Mouse (Mus musculus) MEL (cell line): Measurements from ENCODE around the gene D430042O09Rik. TPM values are rescaled to one million over a fixed set of nuclear protein-coding genes. Genes with fewer than 3 reads are reported as not detected.

Experiments
- DNase-seq: peaks from one replicate; pipeline ENCODE4 v3.0.0; 2011; ENCODE audit warnings: low read depth, low spot score
- H3K27ac ChIP-seq: 2 replicates; pipeline ENCODE4 v1.5.1; 2012; ENCODE audit warnings: low read depth, mild to moderate bottlenecking, control low read depth, low read length, moderate library complexity; ENCODE audit not compliant: control insufficient read depth
- H3K27me3 ChIP-seq, 2 experiments: fragments of 150-350 bp in 1 of 2; sonication (generic) in 1 of 2; 2 replicates each; pipeline ENCODE4 v1.6.1; 2012; ENCODE audit warnings: low read length in 2 of 2, mild to moderate bottlenecking in 2 of 2, improper control_type of control experiment in 1 of 2, moderate library complexity in 1 of 2; ENCODE audit not compliant: insufficient read depth in 2 of 2, control insufficient read depth in 1 of 2
- H3K36me3 ChIP-seq, 2 experiments: 2 replicates each; pipeline ENCODE4 v1.6.1; 2012 to 2014; ENCODE audit warnings: low read length in 2 of 2, improper control_type of control experiment in 1 of 2, inconsistent platforms in 1 of 2, mild to moderate bottlenecking in 1 of 2; ENCODE audit not compliant: insufficient read depth in 2 of 2, control insufficient read depth in 1 of 2
- H3K4me1 ChIP-seq, 2 experiments: fragments of 150-350 bp in 1 of 2; sonication (generic) in 1 of 2; 2 replicates each; pipeline ENCODE4 v1.6.1; 2012; ENCODE audit warnings: low read length in 2 of 2, improper control_type of control experiment in 1 of 2, mild to moderate bottlenecking in 1 of 2; ENCODE audit not compliant: insufficient read depth in 2 of 2, control insufficient read depth in 1 of 2
- H3K4me3 ChIP-seq, 2 experiments: fragments of 150-350 bp in 1 of 2; sonication (generic) in 1 of 2; 2 replicates each; pipeline ENCODE4 v1.5.1; 2012; ENCODE audit warnings: low read depth in 2 of 2, low read length in 2 of 2, mild to moderate bottlenecking in 2 of 2, moderate library complexity in 2 of 2, control low read depth in 1 of 2, improper control_type of control experiment in 1 of 2; ENCODE audit not compliant: control insufficient read depth in 1 of 2, insufficient read depth in 1 of 2
- H3K79me2 ChIP-seq: 2 replicates; pipeline ENCODE4 v1.6.1; 2012; ENCODE audit warnings: mild to moderate bottlenecking, low read length, moderate library complexity; ENCODE audit not compliant: control insufficient read depth, poor library complexity, insufficient read depth
- H3K9ac ChIP-seq: 2 replicates; pipeline ENCODE4 v1.6.1; 2012; ENCODE audit warnings: low read depth, mild to moderate bottlenecking, control low read depth, low read length, moderate library complexity; ENCODE audit not compliant: control insufficient read depth, poor library complexity, severe bottlenecking
- H3K9me3 ChIP-seq: fragments of 150-350 bp; sonication (generic); replicated peaks from 2 replicates; pipeline ENCODE4 v1.6.1; 2012; ENCODE audit warnings: mild to moderate bottlenecking, low read length, improper control_type of control experiment, moderate library complexity; ENCODE audit not compliant: insufficient read depth
- BHLHE40 ChIP-seq: IDR thresholded peaks from 2 replicates; pipeline ENCODE4 v1.6.1; 2012; ENCODE audit warnings: low read depth, mild to moderate bottlenecking, inconsistent platforms, low read length, improper control_type of control experiment, borderline replicate concordance
- CHD2 ChIP-seq: IDR thresholded peaks from 2 replicates; pipeline ENCODE4 v1.6.1; 2011; ENCODE audit warnings: low read length, improper control_type of control experiment
- CTCF ChIP-seq, 3 experiments: IDR thresholded peaks in 2 of 3; conservative IDR thresholded peaks in 1 of 3; 2 replicates each; pipeline ENCODE4 v1.5.1; 2011 to 2012; ENCODE audit warnings: low read length in 3 of 3, low read depth in 2 of 3, mild to moderate bottlenecking in 2 of 3, improper control_type of control experiment in 1 of 3, inconsistent platforms in 1 of 3, mixed read lengths in 1 of 3, moderate library complexity in 1 of 3; ENCODE audit not compliant: control insufficient read depth in 1 of 3, insufficient read depth in 1 of 3, poor library complexity in 1 of 3, severe bottlenecking in 1 of 3
- EP300 ChIP-seq, 2 experiments: IDR thresholded peaks; 2 replicates each; pipeline ENCODE4 v1.6.1; 2011; ENCODE audit warnings: improper control_type of control experiment in 2 of 2, low read length in 2 of 2, low read depth in 1 of 2, mild to moderate bottlenecking in 1 of 2
- GABPA ChIP-seq: IDR thresholded peaks from 2 replicates; pipeline ENCODE4 v1.6.1; 2012; ENCODE audit warnings: low read depth, mild to moderate bottlenecking, inconsistent platforms, low read length, improper control_type of control experiment, moderate library complexity
- HCFC1 ChIP-seq: IDR thresholded peaks from 2 replicates; pipeline ENCODE4 v1.6.1; 2012; ENCODE audit warnings: low read depth, mild to moderate bottlenecking, inconsistent platforms, low read length, improper control_type of control experiment, moderate library complexity
- JUND ChIP-seq: IDR thresholded peaks from 2 replicates; pipeline ENCODE4 v1.6.1; 2011; ENCODE audit warnings: low read depth, mild to moderate bottlenecking, improper control_type of control experiment, low read length
- MAFK ChIP-seq: IDR thresholded peaks from 2 replicates; pipeline ENCODE4 v1.6.1; 2011; ENCODE audit warnings: low read depth, mild to moderate bottlenecking, low read length, improper control_type of control experiment, borderline replicate concordance
- MXI1 ChIP-seq: IDR thresholded peaks from 2 replicates; pipeline ENCODE4 v1.6.1; 2011; ENCODE audit warnings: mild to moderate bottlenecking, low read depth, low read length, improper control_type of control experiment
- MYC ChIP-seq: IDR thresholded peaks from 2 replicates; pipeline ENCODE4 v1.6.1; 2011; ENCODE audit warnings: low read depth, mild to moderate bottlenecking, low read length, improper control_type of control experiment, moderate library complexity
- NELFE ChIP-seq: IDR thresholded peaks from 2 replicates; pipeline ENCODE4 v1.6.1; 2011; ENCODE audit warnings: low read depth, low read length, improper control_type of control experiment
- NRF1 ChIP-seq: IDR thresholded peaks from 2 replicates; pipeline ENCODE4 v1.6.1; 2014; ENCODE audit warnings: low read depth, mild to moderate bottlenecking, inconsistent platforms, low read length, improper control_type of control experiment, moderate library complexity; ENCODE audit not compliant: poor library complexity, insufficient read depth, severe bottlenecking
- POLR2A ChIP-seq, 2 experiments: IDR thresholded peaks; 2 replicates each; pipeline ENCODE4 v1.6.1; 2011 to 2012; ENCODE audit warnings: low read length in 2 of 2, mild to moderate bottlenecking in 2 of 2, control low read depth in 1 of 2, improper control_type of control experiment in 1 of 2, low read depth in 1 of 2, moderate library complexity in 1 of 2; ENCODE audit not compliant: control insufficient read depth in 1 of 2, insufficient read depth in 1 of 2, poor library complexity in 1 of 2
- POLR2AphosphoS2 ChIP-seq: IDR thresholded peaks from 2 replicates; pipeline ENCODE4 v1.6.1; 2011; ENCODE audit warnings: low read length, improper control_type of control experiment
- RAD21 ChIP-seq: IDR thresholded peaks from 2 replicates; pipeline ENCODE4 v1.6.1; 2011; ENCODE audit warnings: mild to moderate bottlenecking, low read depth, low read length, improper control_type of control experiment
- RCOR1 ChIP-seq: IDR thresholded peaks from 2 replicates; pipeline ENCODE4 v1.6.1; 2012; ENCODE audit warnings: low read depth, mild to moderate bottlenecking, inconsistent platforms, low read length, improper control_type of control experiment
- SIN3A ChIP-seq: IDR thresholded peaks from 2 replicates; pipeline ENCODE4 v1.6.1; 2012; ENCODE audit warnings: low read length, improper control_type of control experiment, inconsistent platforms
- SMC3 ChIP-seq: IDR thresholded peaks from 2 replicates; pipeline ENCODE4 v1.6.1; 2011; ENCODE audit warnings: low read depth, low read length, improper control_type of control experiment
- TAL1 ChIP-seq: IDR thresholded peaks from 2 replicates; pipeline ENCODE4 v1.6.1; 2012; ENCODE audit warnings: mild to moderate bottlenecking, inconsistent platforms, low read length, moderate library complexity, mixed read lengths
- TBP ChIP-seq: IDR thresholded peaks from 2 replicates; pipeline ENCODE4 v1.8.0; 2011; ENCODE audit warnings: low read depth, low read length, improper control_type of control experiment
- UBTF ChIP-seq: IDR thresholded peaks from 2 replicates; pipeline ENCODE4 v1.6.1; 2012; ENCODE audit warnings: low read depth, mild to moderate bottlenecking, inconsistent platforms, low read length, improper control_type of control experiment, moderate library complexity, borderline replicate concordance; ENCODE audit not compliant: insufficient read depth
- USF1 ChIP-seq: IDR thresholded peaks from 2 replicates; pipeline ENCODE4 v1.6.1; 2014; ENCODE audit warnings: low read depth, mild to moderate bottlenecking, inconsistent platforms, low read length, improper control_type of control experiment, moderate library complexity
- ZC3H11A ChIP-seq: IDR thresholded peaks from 2 replicates; pipeline ENCODE4 v1.6.1; 2012; ENCODE audit warnings: low read depth, mild to moderate bottlenecking, inconsistent platforms, low read length, improper control_type of control experiment
- ZKSCAN1 ChIP-seq: IDR thresholded peaks from 2 replicates; pipeline ENCODE4 v1.6.1; 2012; ENCODE audit warnings: low read depth, mild to moderate bottlenecking, inconsistent platforms, low read length, improper control_type of control experiment, moderate library complexity
- polyA plus RNA-seq, 2 experiments: library from polyadenylated mRNA; stranded (reverse) in 1 of 2; unstranded in 1 of 2; fragments of >175 nt in 1 of 2; fragments of >200 nt in 1 of 2; gene quantifications; 2 replicates each; pipeline versions ENCODE4 v1.2.1 to v1.2.4; 2012; ENCODE audit warnings: low replicate concordance in 2 of 2, low read depth in 1 of 2; ENCODE audit not compliant: insufficient read length in 2 of 2, insufficient read depth in 1 of 2, missing spikeins in 1 of 2
- total RNA-seq: library from RNA; depleted of rRNA; stranded (reverse); fragments of 300-350 nt; gene quantifications from 2 replicates; pipeline ENCODE4 v1.2.3, GENCODE M21; 2012

D430042O09Rik gene
- total and polyA plus RNA-seq, 3 experiments, result 6.2 to 12.8 TPM; not detected in 1

DNA sequence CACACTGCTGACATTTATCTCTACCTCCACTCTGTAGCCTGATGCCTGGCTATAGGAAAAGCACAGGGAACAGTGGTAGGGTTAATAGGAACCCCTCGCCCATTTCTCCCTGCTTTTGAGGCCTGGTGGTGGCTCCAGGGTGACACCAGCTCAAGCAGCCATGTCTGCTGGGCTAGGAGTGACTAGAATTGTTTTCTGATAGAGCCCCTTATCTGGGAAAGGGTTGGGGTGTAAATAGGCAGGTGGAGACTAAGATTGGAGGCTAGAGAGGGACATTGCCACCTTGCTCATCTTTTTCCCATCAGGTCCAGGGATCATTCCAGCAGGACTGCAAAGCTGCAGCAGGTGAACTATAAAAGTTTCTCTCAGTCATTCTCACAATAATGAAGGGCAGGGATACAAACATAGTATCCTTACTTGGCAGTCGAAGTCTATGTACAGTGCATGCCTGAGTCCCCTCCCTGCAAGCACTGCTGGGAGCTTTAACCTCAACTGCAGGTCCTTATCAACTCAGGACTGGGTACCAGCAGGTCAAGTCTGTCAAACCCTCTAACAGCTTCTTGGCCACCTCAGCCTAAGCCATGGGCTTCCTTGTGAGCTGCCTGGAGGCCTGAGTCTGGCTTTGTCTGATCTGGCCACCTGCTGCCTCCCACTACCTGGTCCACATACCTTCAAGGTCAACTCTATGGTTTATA is 39.1 kb downstream of the D430042O09Rik start:
- H3K4me3 ChIP-seq, result no peak overlapping the region
- no peak for DNase-seq

DNA sequence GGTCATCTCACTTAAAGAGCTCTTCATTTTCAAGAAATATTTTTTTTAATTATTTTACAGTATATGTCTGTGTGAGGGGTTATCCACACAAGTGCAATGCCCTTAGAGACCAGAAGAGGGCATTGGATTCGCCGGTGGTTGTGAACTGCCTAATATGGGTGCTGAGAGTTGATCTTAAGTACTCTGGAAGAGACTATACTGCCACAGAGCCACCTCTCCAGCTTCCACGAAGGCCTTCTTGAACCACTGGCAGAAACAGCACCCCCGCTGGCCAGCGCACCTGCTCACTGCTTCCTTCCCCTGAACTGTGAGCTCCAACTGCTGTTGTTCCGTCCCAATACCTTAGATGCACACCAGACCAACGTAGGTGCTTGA is 39.6 kb downstream of the D430042O09Rik start:
- Histone ChIP-seq H3K36me3 (no peaks in the 10 kb centered on the region), H3K9me3 (no peaks in the 10 kb centered on the region), H3K4me1 (no peaks in the 10 kb centered on the region), H3K27me3 (no peaks in the 10 kb centered on the region), H3K27ac (no peak overlapping the region)
- TF ChIP-seq SMC3 (peak; percentile 49), ZC3H11A (peak; percentile 24; the same call in 1 of the 2 replicates), POLR2AphosphoS2 (no peak), NELFE (no peak), TBP (no peak), ZKSCAN1 (no peak), GABPA (no peak), CHD2 (no peak), SIN3A (no peak), RAD21 (peak; percentile 22), UBTF (no peak), CTCF (IDR thresholded peaks at IDR 0.05 in 2 of 3, conservative IDR thresholded peaks at IDR 0.05 in 1 of 3; ENCODE audit: control insufficient read depth in 1 of 3, insufficient read depth in 1 of 3, low read depth in 2 of 3, low read length in 3 of 3, poor library complexity in 1 of 3, severe bottlenecking in 1 of 3) (peak; percentile 51 to 59 (median 54)), MAFK (no peak), EP300 (IDR thresholded peaks at IDR 0.05; ENCODE audit: low read depth in 1 of 2, low read length in 2 of 2) (no peak)
- TF ChIP-seq, all 39 proteins: peak for 4
- no peak overlapping the region for H3K4me3 ChIP-seq
- peak; percentile 64 for DNase-seq
- no peaks in the 10 kb centered on the region for H3K79me2 ChIP-seq
- H3K9ac ChIP-seq, result no peak overlapping the region

More for the DNA sequence above, 39.1 kb downstream of the D430042O09Rik start:
- Histone ChIP-seq H3K36me3 (no peaks in the 10 kb centered on the region), H3K9me3 (no peaks in the 10 kb centered on the region), H3K79me2 (no peaks in the 10 kb centered on the region), H3K9ac (no peak overlapping the region), H3K27me3 (no peaks in the 10 kb centered on the region), H3K4me1 (no peaks in the 10 kb centered on the region), H3K27ac (no peak overlapping the region)
- TF ChIP-seq ZC3H11A, result no peak
- TF ChIP-seq RCOR1, result no peak
- no peak for TF ChIP-seq MYC
- TF ChIP-seq USF1, result no peak
- TF ChIP-seq POLR2A (IDR thresholded peaks at IDR 0.05; ENCODE audit: control insufficient read depth in 1 of 2, insufficient read depth in 1 of 2, low read depth in 1 of 2, low read length in 2 of 2, poor library complexity in 1 of 2), result no peak
- TF ChIP-seq BHLHE40, result no peak
- no peak for TF ChIP-seq NRF1
- TF ChIP-seq SIN3A, result no peak
- no peak for TF ChIP-seq JUND
- TF ChIP-seq EP300 (IDR thresholded peaks at IDR 0.05; ENCODE audit: low read depth in 1 of 2, low read length in 2 of 2), result no peak
- no peak for TF ChIP-seq HCFC1
- TF ChIP-seq MXI1, result no peak
- TF ChIP-seq TAL1, result no peak
- no peak for TF ChIP-seq POLR2AphosphoS2
